Mouse (Mus musculus) E14TG2a.4 (cell line): Measurements from ENCODE around the gene 2010111I01Rik.

ENCODE experiments used
- CTCF ChIP-seq: conservative IDR thresholded peaks from 2 replicates; pipeline ENCODE4 v1.5.1; 2014; ENCODE audit warnings: low read length
- NANOG ChIP-seq: IDR thresholded peaks from 2 replicates; pipeline ENCODE4 v1.6.1; 2014; ENCODE audit warnings: borderline replicate concordance, low read length, mixed read lengths
- POU5F1 ChIP-seq: IDR thresholded peaks from 2 replicates; pipeline ENCODE4 v1.6.1; 2014; ENCODE audit warnings: low read length, borderline replicate concordance

- TF ChIP-seq CTCF (no peak), NANOG (no peak), POU5F1 (no peak)
Measured at GRCm38 (mm10) chr13:62963358-62963757, 1.3 kb upstream of the 2010111I01Rik start.
